Comparison of ENCODE assay signal across 30 mouse cellular contexts in genomic region chr15:32275020-32275419, GRCm38 (mm10). TPM values are rescaled to one million over a fixed set of nuclear protein-coding genes. Genes with fewer than 3 reads are reported as not detected.
"Had no signal": no experiment of that assay in that cellular context is flagged by ENCODE, and none has a peak within 500 bp of the region (broad histone marks: within the 10 kb centered on the region; RNA-seq: fewer than 3 reads in every experiment).

No protein-coding gene starts in this region.

- H3K27me3 ChIP-seq: embryonic facial prominence, embryonic 12.5 days; embryonic facial prominence, embryonic 13.5 days; embryonic facial prominence, embryonic 15.5 days; forebrain, embryonic 12.5 days; forebrain, embryonic 13.5 days; forebrain, embryonic 15.5 days had no signal

- ATAC-seq: forebrain, embryonic 13.5 days; forebrain, embryonic 14.5 days; forebrain, embryonic 15.5 days; forebrain, embryonic 16.5 days; forebrain, postnatal 0 days had no signal

- H3K4me2 ChIP-seq: embryonic facial prominence, embryonic 12.5 days; embryonic facial prominence, embryonic 13.5 days; embryonic facial prominence, embryonic 15.5 days; forebrain, embryonic 12.5 days; forebrain, embryonic 13.5 days; forebrain, embryonic 15.5 days had no signal

- H3K36me3 ChIP-seq: embryonic facial prominence, embryonic 15.5 days; forebrain, embryonic 12.5 days; forebrain, embryonic 15.5 days had no signal

- DNase-seq: cerebellum, adult 18-20 months; cerebellum, adult 2 months; cerebellum, adult 8-10 months; cerebellum, adult 9-10 months; cerebellum, adult 9-11 months; cerebellum, postnatal 10 days; cerebellum, postnatal 14 days; cerebellum, postnatal 25 days; cerebellum, postnatal 36 days; embryo, embryonic 11 days; forebrain, postnatal 0 days; gastrocnemius, adult 2 months; gastrocnemius, postnatal 10 days; gastrocnemius, postnatal 14 days; gastrocnemius, postnatal 25 days; gastrocnemius, postnatal 36 days; heart, adult 18-20 months had no signal

- H3K9ac ChIP-seq: embryonic facial prominence, embryonic 12.5 days; embryonic facial prominence, embryonic 13.5 days; embryonic facial prominence, embryonic 15.5 days; forebrain, embryonic 12.5 days; forebrain, embryonic 13.5 days; forebrain, embryonic 15.5 days; forebrain, postnatal 0 days had no signal

- H3K4me3 ChIP-seq: embryonic facial prominence, embryonic 10.5 days; embryonic facial prominence, embryonic 12.5 days; embryonic facial prominence, embryonic 13.5 days; embryonic facial prominence, embryonic 15.5 days; erythroblast, embryonic 14.5 days; forebrain, embryonic 10.5 days; forebrain, embryonic 12.5 days; forebrain, embryonic 13.5 days; forebrain, embryonic 15.5 days; gastrocnemius, adult 2 months had no signal

- H3K27ac ChIP-seq: embryonic facial prominence, embryonic 10.5 days; embryonic facial prominence, embryonic 12.5 days; embryonic facial prominence, embryonic 13.5 days; embryonic facial prominence, embryonic 15.5 days; forebrain, embryonic 10.5 days; forebrain, embryonic 12.5 days; forebrain, embryonic 13.5 days; forebrain, embryonic 15.5 days; gastrocnemius, adult 2 months had no signal

- H3K9me3 ChIP-seq: embryonic facial prominence, embryonic 10.5 days; embryonic facial prominence, embryonic 12.5 days; embryonic facial prominence, embryonic 13.5 days; embryonic facial prominence, embryonic 15.5 days; forebrain, embryonic 10.5 days; forebrain, embryonic 12.5 days; forebrain, embryonic 13.5 days; forebrain, embryonic 15.5 days had no signal

RNA-seq across cellular contexts. Expression of gene Sema5a, which starts 30.4 kb away (rescaled TPM):
- total RNA-seq: common myeloid progenitor, adult 5-6 weeks; granulocyte monocyte progenitor cell, adult 5-6 weeks had no signal
- polyA plus RNA-seq: erythroblast, embryonic 14.5 days had no signal
